Mouse (Mus musculus) forebrain, embryonic 10.5 days (tissue): ENCODE measurements around the gene Med25. TPM values are rescaled to one million over a fixed set of nuclear protein-coding genes. Genes with fewer than 3 reads are reported as not detected.
A peak's percentile ranks its signal among the peaks of the same experiment; 100 is the strongest.

Experiments used
- DNase-seq: peaks from one replicate; pipeline ENCODE4 v3.0.0-alpha.2; 2017; ENCODE audit warnings: low spot score; ENCODE audit errors: extremely low spot score
- H3K27ac ChIP-seq: fragments of 300-500 bp; sonication (generic); 2 replicates; pipeline ENCODE4 v1.5.1; 2016; ENCODE audit warnings: mild to moderate bottlenecking
- H3K27me3 ChIP-seq: fragments of 300-500 bp; sonication (generic); 2 replicates; pipeline ENCODE4 v1.6.1; 2016; ENCODE audit warnings: mild to moderate bottlenecking; ENCODE audit not compliant: poor library complexity, severe bottlenecking
- H3K36me3 ChIP-seq: fragments of 300-500 bp; sonication (generic); replicated peaks from 2 replicates; pipeline ENCODE4 v1.6.1; 2016; ENCODE audit warnings: mild to moderate bottlenecking, moderate library complexity
- H3K4me1 ChIP-seq: fragments of 300-500 bp; sonication (generic); 2 replicates; pipeline ENCODE4 v1.6.1; 2016
- H3K4me3 ChIP-seq: fragments of 300-500 bp; sonication (generic); 2 replicates; pipeline ENCODE4 v1.5.1; 2016; ENCODE audit warnings: mild to moderate bottlenecking, moderate library complexity
- H3K9me3 ChIP-seq: fragments of 300-500 bp; sonication (generic); 2 replicates; pipeline ENCODE4 v1.6.1; 2016; ENCODE audit warnings: mild to moderate bottlenecking, moderate library complexity
- WGBS: fragments of 180-500 bp; shearing (Covaris S2); methylation state at CpG from one replicate; pipeline ENCODE4 v1.1.7; 2016; 5-methylcytosine and 5-hydroxymethylcytosine counted together
- polyA plus RNA-seq: library from polyadenylated mRNA; unstranded; fragments of >200 nt; fragmentation: Nextera tagmentation; extraction: Ambion mirVana; gene quantifications from 2 replicates; pipeline ENCODE4 v1.2.1, GENCODE M21; 2016

Gene Med25
- polyA plus RNA-seq, 1 experiment from 2014 or later: 175 TPM

- WGBS: 93% methylated on average over 15 of the region's 15 CpGs
- peaks cover 100% of the 10 kb centered on the region for H3K36me3 ChIP-seq
- no peaks in the 10 kb centered on the region for H3K4me1 ChIP-seq
- H3K4me3 ChIP-seq: no peak overlapping the region
- no peak overlapping the region for H3K27ac ChIP-seq
- no peaks in the 10 kb centered on the region for H3K27me3 ChIP-seq
- no peaks in the 10 kb centered on the region for H3K9me3 ChIP-seq
- DNase-seq: no peak
Measured at GRCm38 (mm10) chr7:44908706-44909476, 16.4 kb upstream of the Med25 start.

DNA sequence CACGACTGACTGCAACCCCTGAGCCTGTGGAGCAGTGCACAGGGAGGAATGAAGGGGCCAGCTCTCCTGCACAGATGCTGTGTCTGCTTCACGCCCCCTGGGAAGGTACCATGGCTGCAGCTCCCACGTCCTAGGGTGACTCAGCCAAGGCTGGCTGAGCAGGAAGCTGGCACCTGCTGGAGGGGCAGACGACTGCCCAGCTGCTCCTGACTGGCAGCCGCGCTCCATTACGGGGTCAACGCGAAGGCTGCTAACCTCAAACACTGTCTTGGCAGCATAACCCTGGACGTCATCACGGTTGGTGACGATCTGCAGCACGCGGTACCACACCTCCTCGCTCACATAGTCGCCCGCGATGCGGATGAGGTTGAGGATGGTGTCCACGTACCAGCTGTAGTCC lies 12.9 kb upstream of the Med25 start:
- Histone ChIP-seq H3K4me1 (peaks cover 19% of the 10 kb centered on the region), H3K36me3 (peaks cover 99% of the 10 kb centered on the region), H3K27ac (no peak overlapping the region), H3K4me3 (peak overlapping the region; percentile 7; the same call in 1 of the 2 replicates), H3K27me3 (no peaks in the 10 kb centered on the region), H3K9me3 (no peaks in the 10 kb centered on the region)
- WGBS: 92% methylated on average over 20 of the region's 20 CpGs
- DNase-seq: no peak

- H3K36me3 ChIP-seq: peaks cover 88% of the 10 kb centered on the region
- no peaks in the 10 kb centered on the region for H3K27me3 ChIP-seq
- peak overlapping the region; percentile 77 for H3K27ac ChIP-seq
- no peaks in the 10 kb centered on the region for H3K9me3 ChIP-seq
- H3K4me3 ChIP-seq: peak overlapping the region; percentile 47
- H3K4me1 ChIP-seq: peaks cover 55% of the 10 kb centered on the region
- peak; percentile 77 for DNase-seq
- WGBS: 14% methylated on average over 21 of the region's 21 CpGs
Measured at GRCm38 (mm10) chr7:44901230-44901722, 8.8 kb upstream of the Med25 start.

- DNase-seq: no peak
- Histone ChIP-seq H3K4me1 (peaks cover 58% of the 10 kb centered on the region), H3K27ac (peak overlapping the region; percentile 77), H3K36me3 (peaks cover 81% of the 10 kb centered on the region), H3K27me3 (no peaks in the 10 kb centered on the region), H3K9me3 (no peaks in the 10 kb centered on the region), H3K4me3 (peak overlapping the region; percentile 47; the same call in 1 of the 2 replicates)
- WGBS: 91% methylated on average over 11 of the region's 11 CpGs
Measured at GRCm38 (mm10) chr7:44900632-44901031, 8.1 kb upstream of the Med25 start.

DNA sequence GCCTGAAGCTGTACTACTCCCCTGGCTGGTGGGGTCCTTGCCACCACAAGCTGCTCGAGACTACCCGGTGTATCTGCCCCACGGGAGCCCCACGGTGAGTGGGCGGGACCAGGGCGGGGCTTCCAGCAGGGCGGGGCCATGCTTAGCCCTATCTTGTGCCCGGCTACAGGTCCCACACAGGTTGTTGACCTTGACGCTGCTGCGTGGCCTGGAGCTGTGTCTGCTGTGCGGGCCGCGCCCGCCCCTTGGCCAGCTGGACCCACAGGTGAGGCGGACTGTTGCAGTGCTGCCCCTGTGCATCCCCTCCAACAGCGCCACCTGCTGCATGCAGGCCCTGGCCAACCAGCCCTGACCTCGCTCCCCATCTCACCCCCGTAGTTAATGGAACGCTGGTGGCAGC lies 6.1 kb upstream of the Med25 start:
- Histone ChIP-seq H3K36me3 (peaks cover 61% of the 10 kb centered on the region), H3K27me3 (no peaks in the 10 kb centered on the region), H3K27ac (peak overlapping the region; percentile 54), H3K4me1 (peaks cover 77% of the 10 kb centered on the region), H3K4me3 (peak overlapping the region; percentile 25), H3K9me3 (no peaks in the 10 kb centered on the region)
- WGBS: 32% methylated on average over 19 of the region's 19 CpGs
- no peak for DNase-seq

- H3K27ac ChIP-seq: peak overlapping the region; percentile 98
- 43% methylated on average over 10 of the region's 10 CpGs for WGBS
- peaks cover 78% of the 10 kb centered on the region for H3K4me1 ChIP-seq
- H3K4me3 ChIP-seq: peak overlapping the region; percentile 74
- H3K27me3 ChIP-seq: no peaks in the 10 kb centered on the region
- H3K36me3 ChIP-seq: peaks cover 40% of the 10 kb centered on the region
- DNase-seq: peak; percentile 33
- no peaks in the 10 kb centered on the region for H3K9me3 ChIP-seq
Measured at GRCm38 (mm10) chr7:44896499-44896898, 4.0 kb upstream of the Med25 start.

DNA sequence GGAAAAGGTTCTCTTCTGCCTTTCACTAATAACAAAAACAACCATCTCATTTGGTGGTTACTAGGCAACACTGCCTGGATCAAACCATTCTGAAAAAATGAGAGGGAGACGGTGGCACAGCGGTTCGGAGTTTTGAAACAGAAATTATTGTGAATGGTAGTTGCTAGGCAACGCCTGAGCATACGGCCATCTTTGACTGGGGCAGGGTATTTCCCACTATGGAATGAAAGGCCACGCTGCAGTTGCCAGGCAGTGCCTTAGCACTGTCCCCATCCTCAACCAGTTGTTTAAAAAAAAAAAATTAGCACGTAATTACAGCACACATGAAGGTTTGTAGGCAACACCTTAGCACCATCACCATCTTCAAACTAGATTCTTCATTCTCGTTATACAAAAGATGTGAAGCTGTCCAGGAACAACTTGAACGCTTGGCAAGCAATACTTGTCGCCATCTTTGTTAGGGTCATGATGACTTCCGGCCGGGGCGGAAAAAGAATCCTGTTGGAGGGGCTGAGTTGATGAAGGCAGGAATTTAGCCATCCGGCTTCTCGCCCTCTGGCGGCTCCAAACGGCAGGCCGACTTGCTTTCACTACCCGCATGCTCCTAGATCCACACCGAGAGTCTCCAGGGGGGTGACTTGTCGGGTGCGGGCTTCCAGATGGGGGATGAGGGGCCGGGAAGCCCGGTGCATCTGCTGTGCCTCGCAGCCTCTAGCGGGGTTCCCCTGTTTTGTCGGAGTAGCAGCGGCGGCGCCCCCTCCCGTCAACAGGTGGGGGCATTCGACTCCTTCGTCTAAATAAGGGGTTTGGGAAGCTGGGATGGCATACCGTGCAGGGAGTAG lies 3.3 kb upstream of the Med25 start, which contains the start of gene Fuz:
Gene Fuz, plus strand, starts transcription at position 487 of the 842 bp plus-strand sequence.
- peaks cover 78% of the 10 kb centered on the region for H3K4me1 ChIP-seq
- DNase-seq: peak; percentile 94
- no peaks in the 10 kb centered on the region for H3K27me3 ChIP-seq
- H3K36me3 ChIP-seq: peaks cover 38% of the 10 kb centered on the region
- no peaks in the 10 kb centered on the region for H3K9me3 ChIP-seq
- H3K27ac ChIP-seq: peak within 1 kb of the TSS; percentile 98
- under 1% methylated on average over 34 of the region's 34 CpGs for WGBS
- peak within 1 kb of the TSS; percentile 74 for H3K4me3 ChIP-seq

DNA sequence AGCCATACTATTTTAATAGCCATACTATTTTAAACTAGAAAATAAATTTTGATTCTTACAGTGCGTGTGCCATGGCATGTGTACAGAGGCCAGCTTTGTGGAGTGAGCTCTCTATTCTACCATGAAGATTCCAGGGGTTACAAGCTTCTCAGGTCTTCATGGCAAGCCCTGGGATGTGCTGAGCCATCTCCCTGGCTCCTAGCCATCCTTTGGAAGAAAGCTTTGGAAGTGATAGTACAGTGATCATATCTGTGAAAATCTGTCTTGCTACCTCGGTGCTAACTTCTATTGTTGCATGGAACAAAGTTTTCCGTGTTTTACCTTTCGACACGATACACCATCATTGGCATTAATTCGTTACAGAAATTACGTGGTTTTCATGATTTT lies 2.7 kb upstream of the Med25 start:
- WGBS: 61% methylated on average over 7 of the region's 7 CpGs
- Histone ChIP-seq H3K9me3 (no peaks in the 10 kb centered on the region), H3K27me3 (no peaks in the 10 kb centered on the region), H3K27ac (peak overlapping the region; percentile 98), H3K36me3 (peaks cover 38% of the 10 kb centered on the region), H3K4me1 (peaks cover 78% of the 10 kb centered on the region), H3K4me3 (peak overlapping the region; percentile 74)
- no peak for DNase-seq

GRCm38 (mm10) chr7:44894175-44894574 lies 1.7 kb upstream of the Med25 start:
- Histone ChIP-seq H3K36me3 (peaks cover 36% of the 10 kb centered on the region), H3K27ac (peak overlapping the region; percentile 98), H3K4me1 (peaks cover 73% of the 10 kb centered on the region), H3K9me3 (no peaks in the 10 kb centered on the region), H3K4me3 (no peak overlapping the region), H3K27me3 (no peaks in the 10 kb centered on the region)
- 90% methylated on average over 3 of the region's 3 CpGs for WGBS
- no peak for DNase-seq

DNA sequence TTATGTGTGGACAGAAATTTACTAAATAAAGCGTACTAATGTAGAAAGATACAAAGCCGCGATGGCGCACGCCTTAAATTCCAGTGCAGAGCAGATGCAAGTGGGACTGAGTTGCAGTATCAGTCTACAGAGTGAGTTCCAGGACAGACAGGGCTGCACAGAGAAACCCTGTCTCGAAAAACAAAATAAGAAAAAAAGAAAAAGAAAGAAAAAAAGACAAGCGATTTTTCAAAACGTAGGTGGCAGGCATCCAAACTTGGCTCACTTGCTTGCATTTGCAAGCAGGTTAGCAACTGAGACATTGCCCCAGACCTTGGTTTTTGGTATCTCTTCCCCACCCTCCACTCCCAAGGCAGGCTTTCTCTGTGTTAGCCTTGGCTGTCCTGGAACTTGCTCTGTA lies 685 bp upstream of the Med25 start:
- H3K27me3 ChIP-seq: no peaks in the 10 kb centered on the region
- WGBS: 26% methylated on average over 8 of the region's 8 CpGs
- no peaks in the 10 kb centered on the region for H3K9me3 ChIP-seq
- peak overlapping the region; percentile 94 for H3K4me3 ChIP-seq
- peaks cover 37% of the 10 kb centered on the region for H3K36me3 ChIP-seq
- DNase-seq: peak; percentile 49
- H3K4me1 ChIP-seq: peaks cover 63% of the 10 kb centered on the region
- peak overlapping the region; percentile 98 for H3K27ac ChIP-seq

DNA sequence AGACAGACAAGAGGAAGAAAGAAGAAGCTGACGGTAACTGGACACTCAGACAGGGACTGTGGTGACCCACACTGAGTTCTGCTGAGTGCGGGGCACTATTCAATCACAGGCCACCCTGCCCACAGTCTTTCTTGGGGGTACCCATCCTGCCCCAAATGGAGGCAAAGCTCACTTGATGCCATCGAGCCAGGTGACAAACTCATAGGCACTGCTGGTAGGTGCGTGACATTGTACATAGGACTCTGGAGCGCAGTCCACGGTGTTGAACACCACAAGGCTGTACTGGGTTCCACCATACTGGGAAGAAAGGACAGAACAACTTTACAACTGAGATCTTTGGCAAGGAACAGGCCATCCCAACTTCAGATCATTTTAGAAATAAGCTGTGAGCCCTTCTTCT lies 901 bp downstream of the Med25 start:
- no peak for DNase-seq
- WGBS: 27% methylated on average over 6 of the region's 6 CpGs
- no peaks in the 10 kb centered on the region for H3K27me3 ChIP-seq
- H3K4me3 ChIP-seq: peak overlapping the region; percentile 94
- no peaks in the 10 kb centered on the region for H3K9me3 ChIP-seq
- H3K27ac ChIP-seq: peak overlapping the region; percentile 98
- peaks cover 44% of the 10 kb centered on the region for H3K36me3 ChIP-seq
- H3K4me1 ChIP-seq: peaks cover 52% of the 10 kb centered on the region

DNA sequence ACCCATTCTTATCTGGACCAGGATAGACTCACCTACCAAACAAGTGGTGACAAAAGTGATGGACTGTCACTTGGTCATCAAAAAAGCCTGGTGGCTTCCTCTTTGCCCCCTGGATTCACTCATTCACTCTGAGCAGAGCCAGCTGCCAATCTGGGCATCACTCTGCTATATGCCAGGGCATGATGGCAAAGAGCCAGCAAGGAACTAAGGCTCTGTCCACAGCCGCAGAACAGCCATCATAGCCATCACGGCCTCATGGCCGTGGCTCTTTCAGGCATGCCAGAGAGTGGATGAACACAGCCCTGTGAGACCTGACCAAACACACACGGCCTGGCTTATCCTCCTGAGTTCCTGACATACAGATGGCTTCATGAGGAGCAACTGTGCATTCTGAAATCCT lies 1.8 kb downstream of the Med25 start:
- H3K36me3 ChIP-seq: peaks cover 53% of the 10 kb centered on the region
- H3K27me3 ChIP-seq: no peaks in the 10 kb centered on the region
- no peak for DNase-seq
- WGBS: 89% methylated on average over 4 of the region's 4 CpGs
- H3K4me1 ChIP-seq: peaks cover 51% of the 10 kb centered on the region
- H3K27ac ChIP-seq: peak overlapping the region; percentile 98
- no peaks in the 10 kb centered on the region for H3K9me3 ChIP-seq
- peak overlapping the region; percentile 94 for H3K4me3 ChIP-seq

GRCm38 (mm10) chr7:44890180-44890579 lies 2.3 kb downstream of the Med25 start:
- no peak overlapping the region for H3K27ac ChIP-seq
- no peaks in the 10 kb centered on the region for H3K27me3 ChIP-seq
- DNase-seq: no peak
- peak overlapping the region; percentile 94 for H3K4me3 ChIP-seq
- H3K36me3 ChIP-seq: peaks cover 58% of the 10 kb centered on the region
- H3K9me3 ChIP-seq: no peaks in the 10 kb centered on the region
- WGBS: 89% methylated on average over 7 of the region's 7 CpGs
- H3K4me1 ChIP-seq: peaks cover 48% of the 10 kb centered on the region
